Mouse (Mus musculus) spleen, adult 2 months (tissue): ENCODE data around the gene F830045P16Rik.

Experiments
- CTCF ChIP-seq: fragments of 200-500 bp; IDR thresholded peaks from 2 replicates; pipeline ENCODE4 v1.5.1; 2011; ENCODE audit warnings: mild to moderate bottlenecking, inconsistent platforms; ENCODE audit not compliant: insufficient read depth, insufficient read length, insufficient replicate concordance; ENCODE audit errors: extremely low read depth
- POLR2A ChIP-seq: fragments of 200-500 bp; IDR thresholded peaks from 2 replicates; pipeline ENCODE4 v1.6.1; 2011; ENCODE audit warnings: low read depth, low read length, inconsistent platforms

DNA sequence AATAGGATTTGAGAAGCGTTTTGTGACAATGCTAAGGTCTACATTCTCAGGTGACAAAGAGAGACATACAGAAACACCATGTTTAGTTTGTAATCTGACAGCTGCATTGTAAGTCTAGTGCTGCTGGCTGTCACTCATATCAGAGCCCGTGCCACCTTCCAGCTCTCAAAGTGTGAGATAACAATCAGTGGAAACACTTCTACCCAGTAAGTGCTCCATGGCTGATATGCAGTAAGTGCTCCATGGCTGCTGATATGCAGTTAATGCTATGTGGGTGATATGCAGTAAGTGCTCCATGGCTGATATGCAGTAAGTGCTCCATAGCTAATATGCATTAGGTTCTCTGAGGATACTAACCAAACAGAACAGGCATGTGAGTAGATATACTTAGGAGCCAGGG is 65.6 kb downstream of the F830045P16Rik start:
- TF ChIP-seq CTCF (no peak), POLR2A (no peak)
